Mouse (Mus musculus) liver, postnatal 0 days (tissue): Measurements from ENCODE around the gene 1700067K01Rik.

ENCODE experiments used
- CTCF ChIP-seq: sonication (generic); IDR thresholded peaks from 2 replicates; pipeline ENCODE4 v1.5.1; 2016; ENCODE audit warnings: antibody characterized with exemption, low read depth
- EP300 ChIP-seq: IDR thresholded peaks from 2 replicates; pipeline ENCODE4 v1.6.1; 2016; ENCODE audit warnings: antibody characterized with exemption, low read depth, mild to moderate bottlenecking

- TF ChIP-seq CTCF (no peak), EP300 (no peak)
These were observed 36.7 kb downstream of the 1700067K01Rik start for GRCm38 (mm10) chr8:84038015-84038414.
